Mouse (Mus musculus) cortical plate, adult 2 months (tissue): Measurements from ENCODE around the gene Tufm.

Source experiments
- CTCF ChIP-seq: fragments of 200-500 bp; IDR thresholded peaks from 2 replicates; pipeline ENCODE4 v1.5.1; 2011; ENCODE audit warnings: mild to moderate bottlenecking, control low read depth, low read length; ENCODE audit not compliant: insufficient read depth; ENCODE audit errors: extremely low read depth
- POLR2A ChIP-seq: fragments of 200-500 bp; IDR thresholded peaks from 2 replicates; pipeline ENCODE4 v1.6.1; 2011; ENCODE audit warnings: mild to moderate bottlenecking, low read length, control low read depth; ENCODE audit not compliant: insufficient read depth; ENCODE audit errors: extremely low read depth

GRCm38 (mm10) chr7:126491005-126491404 is 3.8 kb downstream of the Tufm start:
- TF ChIP-seq CTCF = no peak
- 0 out of 2 replicates have a peak, but pooled peaks have one; percentile 3 for TF ChIP-seq POLR2A
